Mouse (Mus musculus): ENCODE data around the gene Slc44a3. TPM values are rescaled to one million over a fixed set of nuclear protein-coding genes. Genes with fewer than 3 reads are reported as not detected.

Slc44a3 gene
- total RNA-seq, 2 experiments from 2014 or later = 0.16 TPM; not detected in 1

Other genes starting within 250 kb of the Slc44a3 start
- 1 to 10 TPM; 9.4 to 9.5 TPM for gene Tmem56, start 249.3 kb downstream of the Slc44a3 start, total RNA-seq (2021)
- gene Alg14, start 240.6 kb downstream of the Slc44a3 start, total RNA-seq (2021) = 10 to 100 TPM in 1 of 2 experiments, 1 to 10 TPM in 1; 8.7 to 12.4 TPM
- gene Cnn3, start 105.9 kb downstream of the Slc44a3 start, total RNA-seq (2021) = 10 to 100 TPM; 54.0 to 64.5 TPM
- not detected for gene 4930432M17Rik, start 138.4 kb upstream of the Slc44a3 start, total RNA-seq (2021)
- 1 to 10 TPM; 4.5 to 7.3 TPM for gene F3, start 191.1 kb upstream of the Slc44a3 start, total RNA-seq (2021)

Data from gastrocnemius, postnatal 14 days (tissue).